Mouse (Mus musculus): ENCODE results near the gene Aox1. TPM values are rescaled to one million over a fixed set of nuclear protein-coding genes. Genes with fewer than 3 reads are reported as not detected.

Aox1 gene
- polyA plus RNA-seq, 1 experiment: not detected

DNA sequence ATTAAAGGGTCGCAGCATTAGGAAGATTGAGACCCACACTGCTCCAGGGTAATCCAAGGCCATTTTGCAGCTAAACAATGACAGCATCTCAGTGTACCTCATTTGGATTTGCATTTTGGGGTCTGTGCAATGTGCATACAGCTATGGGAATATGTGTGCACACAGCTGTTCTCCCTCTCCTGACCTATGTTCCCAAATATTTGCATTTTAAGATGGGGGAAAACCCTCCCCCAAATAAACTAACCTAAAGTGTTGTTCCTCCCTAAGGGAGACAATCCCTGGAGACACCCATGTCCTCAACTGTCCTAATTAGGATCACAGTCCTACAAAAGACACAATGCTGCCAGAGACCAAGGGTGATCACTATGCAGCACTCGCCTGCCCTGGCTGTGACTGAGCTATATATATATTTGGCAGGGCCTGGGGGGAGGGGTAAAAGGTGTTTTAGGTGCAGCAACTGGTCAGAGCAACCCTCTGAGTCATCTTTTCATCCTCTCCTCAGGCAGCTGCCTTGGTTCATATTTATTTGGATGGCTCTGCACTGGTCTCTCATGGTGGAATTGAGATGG is 62.3 kb downstream of the Aox1 start:
- TF ChIP-seq GATA1 (IDR thresholded peaks at IDR 0.05; ENCODE audit: borderline replicate concordance, low read length) (no peak), FLI1 (IDR thresholded peaks at IDR 0.05; ENCODE audit: low read length) (no peak)
- Histone ChIP-seq H3K4me3 (replicated peaks) (no peak overlapping the region), H3K9me3 (no peaks in the 10 kb centered on the region), H3K27me3 (replicated peaks) (no peaks in the 10 kb centered on the region), H3K36me3 (replicated peaks; ENCODE audit: low read length) (no peaks in the 10 kb centered on the region), H3K4me1 (no peaks in the 10 kb centered on the region)

DNA sequence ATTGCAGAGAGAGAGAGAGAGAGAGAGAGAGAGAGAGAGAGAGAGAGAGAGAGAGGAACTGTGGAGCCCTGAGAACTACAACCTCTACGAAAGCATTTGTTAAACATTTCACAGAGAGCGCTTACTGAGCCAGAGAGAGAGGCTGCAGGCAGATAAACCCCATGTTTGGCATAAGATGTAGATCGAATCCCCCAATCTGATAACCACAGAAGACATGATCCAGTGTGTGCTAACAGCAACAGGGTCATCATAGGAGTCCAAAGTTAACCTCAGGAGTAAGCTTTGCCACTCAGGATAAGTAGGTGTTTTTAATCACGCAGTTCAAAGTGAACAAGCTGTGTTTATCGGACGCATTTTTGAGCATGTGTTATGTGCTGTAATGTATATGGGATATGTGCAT is 67.6 kb downstream of the Aox1 start:
- Histone ChIP-seq H3K9me3 (no peaks in the 10 kb centered on the region), H3K4me1 (no peaks in the 10 kb centered on the region), H3K27me3 (replicated peaks) (no peaks in the 10 kb centered on the region), H3K4me3 (replicated peaks) (no peak overlapping the region), H3K36me3 (replicated peaks; ENCODE audit: low read length) (no peaks in the 10 kb centered on the region)
- TF ChIP-seq FLI1 (IDR thresholded peaks at IDR 0.05; ENCODE audit: low read length) (no peak), GATA1 (IDR thresholded peaks at IDR 0.05; ENCODE audit: borderline replicate concordance, low read length) (no peak)

DNA sequence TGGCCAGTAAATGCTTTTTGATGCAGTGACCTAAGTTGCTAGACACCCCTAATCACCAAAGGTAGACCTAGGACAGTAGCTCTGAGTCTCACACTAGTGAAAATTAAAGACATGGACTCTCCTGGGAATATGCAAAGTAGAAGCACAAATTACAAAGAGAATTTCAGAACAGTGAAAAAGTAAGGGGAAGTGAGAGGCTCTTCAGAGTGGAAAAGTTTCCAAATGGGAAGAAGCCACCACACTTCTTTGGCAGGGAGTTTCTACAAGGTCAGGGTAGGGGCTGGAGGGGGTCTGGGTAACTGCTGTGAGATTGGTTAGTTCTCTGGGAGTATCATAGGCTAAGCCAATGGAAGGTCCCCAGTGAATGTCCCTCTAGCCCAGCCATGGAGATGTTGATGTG is 69.4 kb downstream of the Aox1 start:
- Histone ChIP-seq H3K36me3 (replicated peaks; ENCODE audit: low read length) (no peaks in the 10 kb centered on the region), H3K9me3 (no peaks in the 10 kb centered on the region), H3K4me3 (replicated peaks) (no peak overlapping the region), H3K27me3 (replicated peaks) (no peaks in the 10 kb centered on the region), H3K4me1 (no peaks in the 10 kb centered on the region)
- TF ChIP-seq FLI1 (IDR thresholded peaks at IDR 0.05; ENCODE audit: low read length) (no peak), GATA1 (IDR thresholded peaks at IDR 0.05; ENCODE audit: borderline replicate concordance, low read length) (no peak)

GRCm38 (mm10) chr1:58101531-58102146 is 71.9 kb downstream of the Aox1 start:
- no peak for TF ChIP-seq GATA1 (IDR thresholded peaks at IDR 0.05; ENCODE audit: borderline replicate concordance, low read length)
- no peak for TF ChIP-seq FLI1 (IDR thresholded peaks at IDR 0.05; ENCODE audit: low read length)
- Histone ChIP-seq H3K4me3 (replicated peaks) (no peak overlapping the region), H3K9me3 (no peaks in the 10 kb centered on the region), H3K4me1 (no peaks in the 10 kb centered on the region), H3K27me3 (replicated peaks) (no peaks in the 10 kb centered on the region), H3K36me3 (replicated peaks; ENCODE audit: low read length) (no peaks in the 10 kb centered on the region)

DNA sequence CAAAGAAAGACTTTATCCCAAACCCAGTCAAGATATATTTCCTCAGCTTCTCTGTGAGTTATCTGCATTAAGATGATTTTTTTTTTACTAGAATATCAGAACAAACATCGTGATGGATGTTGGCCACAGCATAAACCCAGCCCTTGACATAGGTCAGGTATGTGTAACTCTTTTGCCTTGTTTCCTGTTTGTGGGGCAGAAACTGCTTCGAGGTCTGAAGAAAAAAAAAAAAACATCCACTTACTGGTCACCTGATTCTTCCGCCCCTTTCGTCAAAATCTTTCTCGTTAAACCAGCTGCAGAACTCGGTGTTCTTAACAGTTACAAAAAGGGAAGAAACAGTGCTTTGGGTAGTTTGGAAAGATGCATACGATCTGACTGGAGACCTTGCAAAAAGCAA is 72.8 kb downstream of the Aox1 start:
- H3K27me3 ChIP-seq (replicated peaks): no peaks in the 10 kb centered on the region

DNA sequence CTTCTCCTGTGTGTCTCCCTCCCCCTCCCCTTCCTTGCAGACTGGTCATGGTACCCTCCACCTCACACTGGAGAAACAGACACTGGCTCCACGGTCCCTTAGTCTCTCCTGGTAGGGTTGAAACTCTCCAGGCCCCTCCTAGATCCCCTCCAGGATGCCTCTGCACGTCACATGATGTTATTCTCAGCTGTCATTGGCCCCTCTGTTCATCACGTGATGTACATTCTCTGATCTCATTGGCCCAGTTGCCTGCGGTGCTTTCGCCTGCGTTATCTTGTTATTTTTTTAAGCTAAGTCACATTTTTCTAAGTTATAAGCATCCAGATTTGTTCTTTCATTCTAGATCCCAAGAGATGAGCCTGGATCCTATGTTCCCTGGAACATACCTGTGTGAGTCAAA is 76.0 kb downstream of the Aox1 start:
- Histone ChIP-seq H3K27me3 (replicated peaks) (no peaks in the 10 kb centered on the region), H3K4me1 (no peaks in the 10 kb centered on the region), H3K9me3 (peaks cover 6% of the 10 kb centered on the region), H3K4me3 (replicated peaks) (no peak overlapping the region), H3K36me3 (replicated peaks; ENCODE audit: low read length) (no peaks in the 10 kb centered on the region)
- TF ChIP-seq GATA1 (IDR thresholded peaks at IDR 0.05; ENCODE audit: borderline replicate concordance, low read length) (no peak), FLI1 (IDR thresholded peaks at IDR 0.05; ENCODE audit: low read length) (no peak)

More for the DNA sequence above, 72.8 kb downstream of the Aox1 start:
- no peak for TF ChIP-seq GATA1 (IDR thresholded peaks at IDR 0.05; ENCODE audit: borderline replicate concordance, low read length)
- no peak for TF ChIP-seq FLI1 (IDR thresholded peaks at IDR 0.05; ENCODE audit: low read length)
- H3K36me3 ChIP-seq (replicated peaks; ENCODE audit: low read length): no peaks in the 10 kb centered on the region
- H3K4me3 ChIP-seq (replicated peaks): no peak overlapping the region
- H3K4me1 ChIP-seq: no peaks in the 10 kb centered on the region
- H3K9me3 ChIP-seq: no peaks in the 10 kb centered on the region

GRCm38 (mm10) chr1:58107066-58107465 is 77.3 kb downstream of the Aox1 start:
- Histone ChIP-seq H3K36me3 (replicated peaks; ENCODE audit: low read length) (no peaks in the 10 kb centered on the region), H3K4me1 (no peaks in the 10 kb centered on the region), H3K4me3 (replicated peaks) (no peak overlapping the region), H3K9me3 (peaks cover 6% of the 10 kb centered on the region), H3K27me3 (replicated peaks) (no peaks in the 10 kb centered on the region)
- no peak for TF ChIP-seq FLI1 (IDR thresholded peaks at IDR 0.05; ENCODE audit: low read length)
- no peak for TF ChIP-seq GATA1 (IDR thresholded peaks at IDR 0.05; ENCODE audit: borderline replicate concordance, low read length)

- no peaks in the 10 kb centered on the region for H3K4me1 ChIP-seq
- TF ChIP-seq GATA1 (IDR thresholded peaks at IDR 0.05; ENCODE audit: borderline replicate concordance, low read length): no peak
- TF ChIP-seq FLI1 (IDR thresholded peaks at IDR 0.05; ENCODE audit: low read length): no peak
- H3K4me3 ChIP-seq (replicated peaks): no peak overlapping the region
- no peaks in the 10 kb centered on the region for H3K36me3 ChIP-seq (replicated peaks; ENCODE audit: low read length)
- peaks cover 6% of the 10 kb centered on the region for H3K9me3 ChIP-seq
- H3K27me3 ChIP-seq (replicated peaks): peaks cover 1% of the 10 kb centered on the region
Measured at GRCm38 (mm10) chr1:58110241-58110640, 80.5 kb downstream of the Aox1 start.

DNA sequence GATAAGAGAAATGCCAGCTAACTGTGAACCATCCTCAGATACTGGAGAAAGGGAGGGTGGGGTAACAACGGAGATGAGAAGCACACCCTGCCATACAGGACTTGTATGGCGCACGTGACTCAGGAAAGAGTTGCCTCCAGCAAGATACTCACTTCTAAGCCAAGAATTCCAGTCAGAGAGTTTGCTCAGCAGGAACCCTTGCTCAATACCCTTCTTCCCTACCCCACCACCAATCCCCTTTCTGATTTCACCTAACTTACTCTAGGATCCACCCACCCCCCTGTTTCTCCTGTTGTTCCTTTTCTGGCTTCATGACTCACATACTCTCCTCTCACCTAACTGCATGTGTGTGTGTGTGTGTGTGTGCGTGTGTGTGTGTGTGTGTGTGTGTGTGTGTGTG is 81.6 kb downstream of the Aox1 start:
- Histone ChIP-seq H3K4me3 (replicated peaks) (no peak overlapping the region), H3K27me3 (replicated peaks) (peaks cover 1% of the 10 kb centered on the region), H3K4me1 (no peaks in the 10 kb centered on the region), H3K9me3 (peaks cover 6% of the 10 kb centered on the region), H3K36me3 (replicated peaks; ENCODE audit: low read length) (no peaks in the 10 kb centered on the region)
- TF ChIP-seq FLI1 (IDR thresholded peaks at IDR 0.05; ENCODE audit: low read length) (no peak), GATA1 (IDR thresholded peaks at IDR 0.05; ENCODE audit: borderline replicate concordance, low read length) (no peak)

- Histone ChIP-seq H3K27me3 (replicated peaks) (peaks cover 1% of the 10 kb centered on the region), H3K4me3 (replicated peaks) (no peak within 1 kb of the TSS), H3K9me3 (peaks cover 6% of the 10 kb centered on the region), H3K4me1 (no peaks in the 10 kb centered on the region), H3K36me3 (replicated peaks; ENCODE audit: low read length) (no peaks in the 10 kb centered on the region)
- no peak for TF ChIP-seq GATA1 (IDR thresholded peaks at IDR 0.05; ENCODE audit: borderline replicate concordance, low read length)
- no peak for TF ChIP-seq FLI1 (IDR thresholded peaks at IDR 0.05; ENCODE audit: low read length)
Measured at GRCm38 (mm10) chr1:58112880-58113279, 83.1 kb downstream of the Aox1 start, which contains the start of gene Aox3. Aox3 (plus strand) TSS chr1:58113130.

All from megakaryocyte, embryonic 14.5 days (primary cell).